Mouse (Mus musculus) lung, postnatal 0 days (tissue): Measurements from ENCODE around the gene Mical3.

Source experiments
- CTCF ChIP-seq: IDR thresholded peaks from 2 replicates; pipeline ENCODE4 v1.5.1; 2016; ENCODE audit warnings: antibody characterized with exemption, mild to moderate bottlenecking
- EP300 ChIP-seq: IDR thresholded peaks from 2 replicates; pipeline ENCODE4 v1.6.1; 2016; ENCODE audit warnings: antibody characterized with exemption, mild to moderate bottlenecking, control low read depth

GRCm38 (mm10) chr6:121111448-121112055 is 19.2 kb downstream of the Mical3 start:
- TF ChIP-seq CTCF (no peak), EP300 (peak; percentile 19; the same call in 1 of the 2 replicates)
